Mouse (Mus musculus): ENCODE data around the gene Hcrtr1.

DNA sequence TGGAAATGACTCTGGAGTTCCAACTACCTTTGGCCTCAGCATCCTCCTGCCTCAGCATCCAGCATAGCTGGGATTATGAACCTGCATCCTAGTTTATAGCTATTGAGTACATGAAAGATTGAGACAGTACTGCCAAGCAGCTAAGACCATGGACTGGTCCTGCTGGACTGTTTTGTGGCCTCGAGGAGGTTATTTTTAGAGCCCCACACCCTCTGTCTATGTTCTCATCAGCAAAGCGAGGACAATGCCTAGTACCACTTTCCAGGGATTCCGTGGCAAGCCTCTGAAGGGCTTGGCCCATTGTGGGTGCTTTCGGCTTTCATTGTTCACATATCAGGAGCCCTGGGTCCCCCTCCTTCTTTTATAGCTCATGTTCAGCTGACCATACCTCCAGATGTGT, 31.2 kb upstream of the Hcrtr1 start:
- TF ChIP-seq FLI1 (IDR thresholded peaks at IDR 0.05; ENCODE audit: low read length) (no peak), GATA1 (IDR thresholded peaks at IDR 0.05; ENCODE audit: borderline replicate concordance, low read length) (no peak)
